Mouse (Mus musculus) forebrain, embryonic 14.5 days (tissue): ENCODE results near the gene Eras. TPM values are rescaled to one million over a fixed set of nuclear protein-coding genes. Genes with fewer than 3 reads are reported as not detected.

Source experiments
- ATAC-seq: fragments of 200-750 bp; cut with Nextera tagmentation; 2 replicates; pipeline ENCODE4 v1.8.0; 2017; ENCODE audit warnings: mild to moderate bottlenecking, moderate library complexity
- DNase-seq: peaks from one replicate; pipeline ENCODE4 v3.0.0-alpha.2; 2015; ENCODE audit warnings: low spot score
- H3K27ac ChIP-seq: fragments of 300-500 bp; sonication (generic); 2 replicates; pipeline ENCODE4 v1.5.1; 2014; ENCODE audit warnings: low read depth, mild to moderate bottlenecking, control low read depth, low read length, moderate library complexity
- H3K27me3 ChIP-seq: fragments of 300-500 bp; sonication (generic); replicated peaks from 2 replicates; pipeline ENCODE4 v1.6.1; 2014; ENCODE audit warnings: low read length, control low read depth, mixed read lengths; ENCODE audit not compliant: control insufficient read depth, insufficient read depth
- H3K36me3 ChIP-seq: fragments of 300-500 bp; sonication (generic); 2 replicates; pipeline ENCODE4 v1.6.1; 2014; ENCODE audit warnings: low read length, control low read depth; ENCODE audit not compliant: control insufficient read depth, insufficient read depth
- H3K4me1 ChIP-seq: fragments of 300-500 bp; sonication (generic); 2 replicates; pipeline ENCODE4 v1.6.1; 2014; ENCODE audit warnings: antibody characterized with exemption, low read length, control low read depth; ENCODE audit not compliant: control insufficient read depth, insufficient read depth
- H3K4me2 ChIP-seq: fragments of 300-500 bp; sonication (generic); 2 replicates; pipeline ENCODE4 v1.6.1; 2014; ENCODE audit warnings: mild to moderate bottlenecking, control low read depth, low read length
- H3K4me3 ChIP-seq: fragments of 300-500 bp; sonication (generic); 2 replicates; pipeline ENCODE4 v1.5.1; 2014; ENCODE audit warnings: low read depth, low read length, control low read depth
- H3K9ac ChIP-seq: fragments of 300-500 bp; sonication (generic); 2 replicates; pipeline ENCODE4 v1.6.1; 2014; ENCODE audit warnings: mild to moderate bottlenecking, low read length, control low read depth, moderate library complexity
- H3K9me3 ChIP-seq: fragments of 300-500 bp; sonication (generic); replicated peaks from 2 replicates; pipeline ENCODE4 v1.6.1; 2016; ENCODE audit warnings: low read length, control low read depth, mixed read lengths; ENCODE audit not compliant: control insufficient read depth
- WGBS: fragments of 180-500 bp; shearing (Covaris S2); extraction: QIAGEN DNeasy Blood & Tissue Kit; methylation state at CpG from one replicate; pipeline ENCODE4 v1.1.7; 2014; 5-methylcytosine and 5-hydroxymethylcytosine counted together
- polyA plus RNA-seq: library from polyadenylated mRNA; unstranded; fragments of >200 nt; fragmentation: Nextera tagmentation; extraction: Ambion mirVana; gene quantifications from 2 replicates; pipeline ENCODE4 v1.2.1, GENCODE M21; 2014

Gene Eras
- polyA plus RNA-seq, 1 experiment from 2014 or later, result not detected

GRCm38 (mm10) chrX:7950091-7950490 is 21.7 kb upstream of the Eras start:
- H3K4me1 ChIP-seq, result no peaks in the 10 kb centered on the region
- H3K27ac ChIP-seq, result no peak overlapping the region
- no peak for ATAC-seq
- no peaks in the 10 kb centered on the region for H3K9me3 ChIP-seq
- no peak overlapping the region for H3K4me2 ChIP-seq
- DNase-seq, result no peak
- no peaks in the 10 kb centered on the region for H3K27me3 ChIP-seq
- H3K9ac ChIP-seq, result no peak overlapping the region
- WGBS, result 89% methylated on average over 7 of the region's 7 CpGs
- no peaks in the 10 kb centered on the region for H3K36me3 ChIP-seq
- H3K4me3 ChIP-seq, result no peak overlapping the region

GRCm38 (mm10) chrX:7947900-7948492 is 19.6 kb upstream of the Eras start:
- Histone ChIP-seq H3K4me1 (no peaks in the 10 kb centered on the region), H3K9me3 (no peaks in the 10 kb centered on the region), H3K4me3 (peak overlapping the region; percentile 44), H3K27me3 (no peaks in the 10 kb centered on the region), H3K27ac (peak overlapping the region; percentile 9; the same call in 1 of the 2 replicates), H3K9ac (peak overlapping the region; percentile 49), H3K36me3 (no peaks in the 10 kb centered on the region), H3K4me2 (peak overlapping the region; percentile 41)
- DNase-seq (peak; percentile 96), ATAC-seq (no peak; the same call in 1 of the 2 replicates)
- WGBS, result 29% methylated on average over 38 of the region's 38 CpGs

- DNase-seq, result no peak
- Histone ChIP-seq H3K36me3 (no peaks in the 10 kb centered on the region), H3K4me3 (peak within 1 kb of the TSS; percentile 44), H3K27ac (peak within 1 kb of the TSS; percentile 36; the same call in 1 of the 2 replicates), H3K9me3 (no peaks in the 10 kb centered on the region), H3K27me3 (no peaks in the 10 kb centered on the region), H3K4me2 (peak within 1 kb of the TSS; percentile 58), H3K4me1 (no peaks in the 10 kb centered on the region), H3K9ac (peak within 1 kb of the TSS; percentile 60)
- ATAC-seq, result peak; percentile 99
- WGBS, result 31% methylated on average over 37 of the region's 37 CpGs
Observed at GRCm38 (mm10) chrX:7947108-7947899, 18.9 kb upstream of the Eras start, which contains the start of gene Hdac6. TSS of gene Hdac6 (minus strand) at chrX:7947889.

GRCm38 (mm10) chrX:7945618-7946017 is 17.2 kb upstream of the Eras start:
- Histone ChIP-seq H3K4me3 (no peak overlapping the region), H3K27ac (no peak overlapping the region), H3K27me3 (no peaks in the 10 kb centered on the region), H3K9ac (no peak overlapping the region), H3K9me3 (no peaks in the 10 kb centered on the region), H3K4me2 (no peak overlapping the region), H3K36me3 (peaks cover 6% of the 10 kb centered on the region; the same call in 1 of the 2 replicates), H3K4me1 (no peaks in the 10 kb centered on the region)
- WGBS, result 85% methylated on average over 8 of the region's 8 CpGs
- no peak for DNase-seq
- no peak for ATAC-seq

GRCm38 (mm10) chrX:7937667-7938066 is 9.3 kb upstream of the Eras start:
- Histone ChIP-seq H3K27me3 (no peaks in the 10 kb centered on the region), H3K4me1 (no peaks in the 10 kb centered on the region), H3K9me3 (no peaks in the 10 kb centered on the region), H3K4me2 (no peak overlapping the region), H3K4me3 (no peak overlapping the region), H3K27ac (no peak overlapping the region), H3K9ac (no peak overlapping the region), H3K36me3 (peaks cover 20% of the 10 kb centered on the region; the same call in 1 of the 2 replicates)
- ATAC-seq, result no peak
- WGBS, result 89% methylated on average over 6 of the region's 6 CpGs
- DNase-seq, result no peak

GRCm38 (mm10) chrX:7936874-7937273 is 8.5 kb upstream of the Eras start:
- ATAC-seq (no peak), DNase-seq (no peak)
- H3K4me2 ChIP-seq, result no peak overlapping the region
- no peak overlapping the region for H3K27ac ChIP-seq
- no peak overlapping the region for H3K9ac ChIP-seq
- WGBS, result 66% methylated on average over 11 of the region's 11 CpGs
- H3K27me3 ChIP-seq, result no peaks in the 10 kb centered on the region
- no peaks in the 10 kb centered on the region for H3K9me3 ChIP-seq
- H3K36me3 ChIP-seq, result peaks cover 25% of the 10 kb centered on the region; the same call in 1 of the 2 replicates
- H3K4me1 ChIP-seq, result no peaks in the 10 kb centered on the region
- H3K4me3 ChIP-seq, result no peak overlapping the region

GRCm38 (mm10) chrX:7927116-7927515 is 1.3 kb downstream of the Eras start:
- Histone ChIP-seq H3K9me3 (no peaks in the 10 kb centered on the region), H3K4me1 (no peaks in the 10 kb centered on the region), H3K4me2 (no peak overlapping the region), H3K9ac (no peak overlapping the region), H3K27ac (no peak overlapping the region), H3K36me3 (peaks cover 26% of the 10 kb centered on the region), H3K27me3 (no peaks in the 10 kb centered on the region), H3K4me3 (no peak overlapping the region)
- ATAC-seq (no peak), DNase-seq (no peak)
- WGBS, result 24% methylated on average over 10 of the region's 10 CpGs

- DNase-seq (no peak), ATAC-seq (no peak)
- no peaks in the 10 kb centered on the region for H3K27me3 ChIP-seq
- H3K9ac ChIP-seq, result no peak overlapping the region
- peaks cover 19% of the 10 kb centered on the region for H3K36me3 ChIP-seq
- H3K4me2 ChIP-seq, result no peak overlapping the region
- no peaks in the 10 kb centered on the region for H3K4me1 ChIP-seq
- no peak overlapping the region for H3K27ac ChIP-seq
- H3K9me3 ChIP-seq, result no peaks in the 10 kb centered on the region
- WGBS, result 80% methylated on average over 6 of the region's 6 CpGs
- no peak overlapping the region for H3K4me3 ChIP-seq
Observed at GRCm38 (mm10) chrX:7926266-7926665, 2.1 kb downstream of the Eras start.

- WGBS, result 19% methylated on average over 42 of the region's 48 CpGs
- DNase-seq (peak; percentile 14), ATAC-seq (0 out of 2 replicates have a peak, but pooled peaks have one; percentile 9)
- Histone ChIP-seq H3K4me1 (no peaks in the 10 kb centered on the region), H3K4me3 (peak overlapping the region; percentile 33), H3K4me2 (peak overlapping the region; percentile 56), H3K27me3 (no peaks in the 10 kb centered on the region), H3K27ac (no peak overlapping the region), H3K36me3 (peaks cover 6% of the 10 kb centered on the region; the same call in 1 of the 2 replicates), H3K9ac (peak overlapping the region; percentile 52), H3K9me3 (no peaks in the 10 kb centered on the region)
Observed at GRCm38 (mm10) chrX:7922032-7922431, 6.4 kb downstream of the Eras start.
